Mouse (Mus musculus): ENCODE data around the gene Gm10718. TPM values are rescaled to one million over a fixed set of nuclear protein-coding genes. Genes with fewer than 3 reads are reported as not detected.
A peak's percentile ranks its signal among the peaks of the same experiment; 100 is the strongest.
"Not testable (repeated sequence)": the region's sequence is repeated elsewhere in the genome, so short reads cannot be mapped to it uniquely, and the experiment has no call there.

The Gm10718 gene
- total RNA-seq, 2 experiments from 2014 or later, result 0.94 to 1.6 TPM

DNA sequence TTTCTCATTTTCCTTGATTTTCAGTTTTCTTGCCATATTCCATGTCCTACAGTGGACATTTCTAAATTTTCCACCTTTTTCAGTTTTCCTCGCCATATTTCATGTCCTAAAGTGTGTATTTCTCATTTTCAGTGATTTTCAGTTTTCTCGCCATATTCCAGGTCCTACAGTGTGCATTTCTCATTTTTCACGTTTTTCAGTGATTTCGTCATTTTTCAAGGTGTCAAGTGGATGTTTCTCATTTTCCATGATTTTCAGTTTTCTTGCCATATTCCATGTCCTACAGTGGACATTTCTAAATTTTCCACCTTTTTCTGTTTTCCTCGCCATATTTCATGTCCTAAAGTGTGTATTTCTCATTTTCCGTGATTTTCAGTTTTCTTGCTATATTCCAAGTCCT lies 2.3 kb downstream of the Gm10718 start:
- peak; percentile 58 for DNase-seq

DNA sequence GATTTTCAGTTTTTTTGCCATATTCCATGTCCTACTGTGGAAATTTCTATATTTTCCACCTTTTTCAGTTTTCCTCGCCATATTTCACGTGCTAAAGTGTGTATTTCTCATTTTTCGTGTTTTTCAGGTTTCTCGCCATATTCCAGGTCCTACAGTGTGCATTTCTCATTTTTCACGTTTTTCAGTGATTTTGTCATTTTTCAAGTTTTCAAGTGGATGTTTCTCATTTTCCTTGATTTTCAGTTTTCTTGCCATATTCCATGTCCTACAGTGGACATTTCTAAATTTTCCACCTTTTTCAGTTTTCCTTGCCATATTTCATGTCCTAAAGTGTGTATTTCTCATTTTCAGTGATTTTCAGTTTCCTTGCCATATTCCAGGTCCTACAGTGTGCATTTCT lies 2.8 kb downstream of the Gm10718 start:
- peak; percentile 15 for DNase-seq

DNA sequence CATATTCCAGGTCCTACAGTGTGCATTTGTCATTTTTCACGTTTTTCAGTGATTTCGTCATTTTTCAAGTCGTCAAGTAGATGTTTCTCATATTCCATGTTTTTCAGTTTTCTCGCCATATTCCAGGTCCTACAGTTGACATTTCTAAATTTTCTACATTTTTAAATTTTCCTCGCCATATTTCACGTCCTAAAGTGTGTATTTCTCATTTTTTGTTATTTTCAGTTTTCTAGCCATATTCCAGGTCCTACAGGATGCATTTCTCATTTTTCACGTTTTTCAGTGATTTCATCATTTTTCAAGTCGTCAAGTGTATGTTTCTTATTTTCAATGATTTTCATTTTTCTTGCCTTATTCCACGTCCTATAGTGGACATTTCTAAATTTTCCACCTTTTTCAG lies 3.4 kb downstream of the Gm10718 start:
- peak; percentile 24 for DNase-seq

DNA sequence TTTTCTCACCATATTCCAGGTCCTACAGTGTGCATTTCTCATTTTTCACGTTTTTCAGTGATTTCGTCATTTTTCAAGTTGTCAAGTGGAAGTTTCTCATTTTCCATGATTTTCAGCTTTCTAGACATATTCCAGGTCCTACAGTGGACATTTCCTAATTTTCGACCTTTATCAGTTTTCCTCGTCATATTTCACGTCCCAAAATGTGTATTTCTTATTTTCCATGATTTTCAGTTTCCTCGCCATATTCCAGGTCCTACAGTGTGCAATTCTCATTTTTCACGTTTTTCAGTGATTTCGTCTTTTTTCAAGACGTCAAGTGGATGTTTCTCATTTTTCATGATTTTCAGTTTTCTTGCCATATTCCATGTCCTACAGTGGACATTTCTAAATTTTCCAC lies 3.9 kb downstream of the Gm10718 start:
- not testable (repeated sequence) for DNase-seq

GRCm38 (mm10) chr9:3029276-3030000 lies 6.1 kb downstream of the Gm10718 start:
- DNase-seq, result peak; percentile 37

DNA sequence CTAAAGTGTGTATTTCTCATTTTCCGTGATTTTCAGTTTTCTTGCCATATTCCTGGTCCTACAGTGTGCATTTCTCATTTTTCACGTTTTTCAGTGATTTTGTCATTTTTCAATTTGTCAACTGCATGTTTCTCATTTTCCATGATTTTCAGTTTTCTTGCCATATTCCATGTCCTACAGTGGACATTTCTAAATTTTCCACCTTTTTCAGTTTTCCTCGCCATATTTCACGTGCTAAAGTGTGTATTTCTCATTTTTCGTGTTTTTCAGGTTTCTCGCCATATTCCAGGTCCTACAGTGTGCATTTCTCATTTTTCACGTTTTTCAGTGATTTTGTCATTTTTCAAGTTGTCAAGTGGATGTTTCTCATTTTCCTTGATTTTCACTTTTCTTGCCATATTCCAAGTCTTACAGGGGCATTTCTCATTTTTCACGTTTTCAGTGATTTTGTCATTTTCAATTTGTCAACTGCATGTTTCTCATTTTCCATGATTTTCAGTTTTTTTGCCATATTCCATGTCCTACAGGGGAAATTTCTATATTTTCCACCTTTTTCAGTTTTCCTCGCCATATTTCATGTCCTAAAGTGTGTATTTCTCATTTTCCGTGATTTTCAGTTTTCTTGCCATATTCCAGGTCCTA lies 7.5 kb downstream of the Gm10718 start:
- not testable (repeated sequence) for DNase-seq

DNA sequence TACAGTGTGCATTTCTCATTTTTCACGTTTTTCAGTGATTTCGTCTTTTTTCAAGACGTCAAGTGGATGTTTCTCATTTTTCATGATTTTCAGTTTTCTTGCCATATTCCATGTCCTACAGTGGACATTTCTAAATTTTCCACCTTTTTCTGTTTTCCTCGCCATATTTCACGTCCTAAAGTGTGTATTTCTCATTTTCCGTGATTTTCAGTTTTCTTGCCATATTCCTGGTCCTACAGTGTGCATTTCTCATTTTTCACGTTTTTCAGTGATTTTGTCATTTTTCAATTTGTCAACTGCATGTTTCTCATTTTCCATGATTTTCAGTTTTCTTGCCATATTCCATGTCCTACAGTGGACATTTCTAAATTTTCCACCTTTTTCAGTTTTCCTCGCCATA lies 11.0 kb downstream of the Gm10718 start, which contains the start of gene Gm17535:
TSS of gene Gm17535 (plus strand) at position 301 of the 400 bp plus-strand sequence.
- not testable (repeated sequence) for DNase-seq

DNA sequence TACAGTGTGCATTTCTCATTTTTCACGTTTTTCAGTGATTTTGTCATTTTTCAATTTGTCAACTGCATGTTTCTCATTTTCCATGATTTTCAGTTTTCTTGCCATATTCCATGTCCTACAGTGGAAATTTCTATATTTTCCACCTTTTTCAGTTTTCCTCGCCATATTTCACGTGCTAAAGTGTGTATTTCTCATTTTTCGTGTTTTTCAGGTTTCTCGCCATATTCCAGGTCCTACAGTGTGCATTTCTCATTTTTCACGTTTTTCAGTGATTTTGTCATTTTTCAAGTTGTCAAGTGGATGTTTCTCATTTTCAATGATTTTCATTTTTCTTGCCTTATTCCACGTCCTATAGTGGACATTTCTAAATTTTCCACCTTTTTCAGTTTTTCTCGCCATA lies 13.2 kb downstream of the Gm10718 start, which contains the start of gene Gm10715:
TSS of gene Gm10715 (plus strand) at position 301 of the 400 bp plus-strand sequence.
- not testable (repeated sequence) for DNase-seq

GRCm38 (mm10) chr9:3038161-3038560 lies 14.8 kb downstream of the Gm10718 start:
- not testable (repeated sequence) for DNase-seq

Small RNA genes within 50 kb of the gene (microRNA-seq; reads per million reads assigned to microRNA genes)
- 0 reads per million in 2 experiments for gene Mir101c

Other genes with a start within 250 kb of the Gm10718 start
- gene Gm10722, start 22.6 kb upstream of the Gm10718 start, total RNA-seq (2021), result not detected
- gene Gm11168, start 20.2 kb upstream of the Gm10718 start, total RNA-seq (2021), result not detected
- gene Gm10721, start 10.4 kb upstream of the Gm10718 start, total RNA-seq (2021), result not detected
- not detected for gene Gm10720, start 7.9 kb upstream of the Gm10718 start, total RNA-seq (2021)
- gene Gm10719, start 6.1 kb upstream of the Gm10718 start, total RNA-seq (2021), result 1 to 10 TPM in 1 of 2 experiments, not detected in 1; 1.3 TPM
- not detected for gene Gm10717, start 1.9 kb downstream of the Gm10718 start, total RNA-seq (2021)
- not detected for gene Gm17535, start 11.1 kb downstream of the Gm10718 start, total RNA-seq (2021)
- not detected for gene Gm10715, start 13.3 kb downstream of the Gm10718 start, total RNA-seq (2021)